Mouse (Mus musculus) bone marrow, adult 2 months (tissue): ENCODE measurements around the gene Rpgrip1l.

Experiments
- CTCF ChIP-seq: fragments of 200-500 bp; IDR thresholded peaks from 2 replicates; pipeline ENCODE4 v1.5.1; 2011; ENCODE audit warnings: low read length, control low read depth; ENCODE audit not compliant: control insufficient read depth, insufficient read depth
- POLR2A ChIP-seq: fragments of 200-500 bp; IDR thresholded peaks from 2 replicates; pipeline ENCODE4 v1.6.1; 2011; ENCODE audit warnings: low read depth, mild to moderate bottlenecking, control low read depth, low read length, borderline replicate concordance; ENCODE audit not compliant: control insufficient read depth

- TF ChIP-seq CTCF, result no peak
- TF ChIP-seq POLR2A, result no peak
Observed at GRCm38 (mm10) chr8:91342196-91342595, 29.1 kb upstream of the Rpgrip1l start.
